Mouse (Mus musculus) left cerebral cortex, adult 9 months (tissue): ENCODE measurements at regions not wholly inside any gene's neighbourhood (a gene's known extent, or its start where the extent isn't known, plus 50 kb on each side); places are given as distances from the start of the nearest gene placed in this dataset.

Source experiments
- DNase-seq, 2 experiments: peaks; one replicate each; pipeline ENCODE4 v3.0.0; 2022; ENCODE audit warnings: low spot score in 2 of 2

DNA sequence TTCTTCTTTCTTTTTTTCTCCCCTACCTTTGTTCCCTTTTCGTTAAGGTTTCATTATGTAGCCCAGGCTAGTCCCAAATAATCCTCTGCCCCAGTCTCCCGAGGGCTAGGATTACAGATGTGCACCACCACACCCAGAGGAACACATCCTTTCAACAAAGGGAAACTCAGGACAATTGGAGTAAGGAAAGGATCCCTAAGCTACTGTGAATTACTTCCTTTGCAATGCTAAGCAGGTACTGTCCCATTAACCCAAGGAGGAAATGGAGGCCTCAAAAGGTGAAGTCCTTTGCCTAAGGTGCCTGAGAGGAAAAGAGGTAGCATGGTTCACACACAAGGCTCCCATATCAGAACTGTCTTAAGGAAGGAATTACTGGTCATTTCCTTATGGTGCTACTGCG, 157.2 kb downstream of the En1 start:
- DNase-seq, result no peak

DNA sequence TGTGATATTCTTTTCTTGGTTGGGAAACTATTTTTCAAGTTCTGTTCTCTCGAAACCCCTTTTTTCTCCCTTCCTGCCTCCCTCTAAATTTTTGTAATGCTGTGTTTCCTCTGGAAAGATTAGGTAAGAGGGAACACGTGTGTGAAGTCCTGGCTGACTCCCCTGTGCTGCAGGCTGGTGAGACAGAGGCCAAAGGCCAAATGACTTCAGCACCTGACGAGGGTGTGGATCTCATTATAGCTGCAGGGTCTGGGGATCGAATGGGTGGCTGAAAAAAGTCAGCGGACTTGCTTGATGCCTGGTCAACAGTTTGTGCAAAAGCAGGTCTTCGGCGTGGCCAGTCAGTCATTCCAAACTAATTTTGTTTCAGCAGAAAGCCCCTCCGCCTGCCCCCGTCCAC, 159.1 kb downstream of the En1 start:
- DNase-seq, result no peak

DNA sequence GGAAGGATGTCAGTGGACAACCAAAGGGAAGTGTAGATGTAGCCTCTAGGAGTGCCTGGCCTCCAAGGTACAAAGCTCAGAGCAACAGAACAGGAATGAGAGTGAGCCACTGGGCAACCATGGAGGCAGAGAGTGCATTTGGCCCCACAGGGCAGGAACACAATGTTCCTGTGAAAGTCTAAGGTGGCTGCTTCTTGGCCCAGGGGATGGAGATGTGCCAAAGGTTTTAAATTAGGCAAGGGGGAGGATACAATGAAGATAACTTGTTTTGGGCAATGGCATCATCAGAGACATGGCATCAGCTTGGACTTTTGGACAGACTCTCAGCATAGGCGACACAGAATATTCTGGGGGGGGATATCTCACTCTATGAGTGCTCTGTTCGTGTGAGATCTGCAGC, 160.3 kb downstream of the En1 start:
- DNase-seq, result no peak

DNA sequence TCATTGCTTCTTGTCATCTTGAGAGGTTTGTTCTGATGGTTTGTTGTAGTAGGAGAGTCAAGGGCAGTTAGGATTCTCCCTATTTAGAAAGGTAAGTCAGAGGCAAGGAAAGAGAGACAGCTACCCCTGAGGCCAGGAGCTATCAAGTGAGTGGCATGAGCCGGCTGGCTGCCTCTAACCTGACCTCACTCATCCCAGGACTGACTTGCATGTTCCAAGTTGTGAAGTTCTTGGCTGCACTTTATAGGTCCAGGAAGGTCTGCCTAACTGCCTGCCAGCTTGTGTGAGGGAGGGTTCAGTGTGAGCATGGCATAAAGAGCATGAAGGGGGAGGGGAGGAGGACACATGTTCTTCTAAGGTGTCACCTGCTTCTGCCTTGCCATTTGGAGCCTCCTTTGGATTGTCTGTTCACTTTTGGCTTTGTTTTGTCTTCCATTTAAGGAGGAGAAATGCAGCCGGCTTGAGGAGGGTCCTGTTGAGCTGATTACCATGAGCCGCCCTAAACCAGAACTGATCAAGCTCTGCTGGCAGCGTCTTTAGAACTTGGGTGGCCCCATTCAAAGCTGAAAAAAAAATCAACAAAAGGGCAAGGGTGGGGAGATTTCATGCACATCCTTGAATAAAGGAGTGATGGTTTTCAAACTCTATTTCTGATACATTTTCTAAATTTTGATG, 160.8 kb downstream of the En1 start:
- no peak for DNase-seq

DNA sequence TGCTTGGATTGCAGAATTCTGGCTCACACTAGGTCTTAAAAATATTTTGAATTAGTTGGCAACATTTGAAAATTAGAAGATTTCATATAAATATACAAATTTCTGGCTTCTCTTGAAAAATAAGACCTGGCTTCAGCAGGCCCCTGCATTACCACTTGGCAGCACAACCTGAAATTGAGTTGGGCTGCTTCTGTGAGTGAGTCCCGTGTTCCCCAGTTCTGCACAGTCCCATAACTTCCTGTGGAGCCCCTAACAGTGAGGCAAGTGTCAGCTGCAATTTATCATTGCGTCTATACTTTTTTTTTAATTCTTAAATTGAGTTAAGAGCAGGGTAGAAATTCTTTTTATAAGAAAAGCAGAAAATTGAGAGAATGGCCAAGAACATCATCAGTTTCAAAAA, 164.8 kb downstream of the En1 start:
- no peak for DNase-seq

DNA sequence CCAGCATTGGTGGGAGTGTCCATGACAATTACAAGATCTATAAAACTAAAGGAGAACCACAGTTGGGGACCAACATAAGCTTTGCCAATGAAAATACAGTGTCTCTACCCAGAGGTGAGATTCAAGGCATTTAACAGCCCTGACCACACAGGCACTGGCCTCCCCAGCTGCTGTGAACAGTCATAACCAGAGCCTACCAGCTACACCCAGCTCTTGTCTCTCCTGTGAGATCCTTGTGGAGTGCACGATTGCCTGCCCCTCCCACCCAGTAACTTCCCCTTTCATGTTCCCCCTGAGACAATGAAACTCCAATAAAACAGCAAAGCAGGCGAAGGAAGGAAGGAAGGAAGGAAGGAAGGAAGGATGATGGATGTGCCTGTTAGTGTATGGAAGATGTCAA, 169.1 kb downstream of the En1 start:
- DNase-seq, result no peak

DNA sequence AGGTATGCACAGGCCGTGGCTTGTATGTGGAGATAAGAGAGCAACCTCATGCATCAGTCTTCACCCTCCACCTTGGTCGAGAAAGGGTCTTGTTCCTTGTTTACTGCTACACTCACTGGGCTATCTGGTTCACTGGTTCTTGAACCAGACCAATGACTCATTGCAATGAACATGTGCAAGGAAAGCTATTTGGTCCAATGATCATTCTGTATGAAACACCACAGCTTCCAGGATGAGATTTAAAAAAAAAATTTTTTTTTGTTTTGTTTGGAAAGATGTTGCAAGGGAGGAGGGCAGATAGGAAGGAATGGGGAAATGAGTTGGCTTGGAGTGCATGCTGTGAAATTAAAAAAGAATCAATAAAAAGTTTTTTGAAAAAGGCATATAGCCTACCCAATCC, 174.7 kb downstream of the En1 start:
- DNase-seq, result no peak

DNA sequence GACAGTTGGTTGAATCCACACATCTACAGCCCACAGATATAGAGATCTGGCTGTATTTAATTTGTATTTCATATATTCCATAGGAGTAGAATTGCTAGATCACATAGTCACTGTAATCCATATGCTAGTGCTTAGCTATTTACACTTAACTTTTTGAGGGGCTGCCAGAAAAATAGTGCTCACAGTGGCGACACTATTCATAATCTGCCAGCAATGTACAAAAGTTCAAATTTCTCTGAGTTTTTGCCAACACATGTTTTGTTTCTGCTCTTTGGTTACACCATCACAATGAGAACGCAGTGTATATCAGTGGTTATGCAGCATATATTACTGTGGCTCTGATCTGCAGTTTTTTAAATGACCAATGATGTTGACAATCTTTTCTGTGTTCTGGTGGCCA, 175.2 kb downstream of the En1 start:
- no peak for DNase-seq

DNA sequence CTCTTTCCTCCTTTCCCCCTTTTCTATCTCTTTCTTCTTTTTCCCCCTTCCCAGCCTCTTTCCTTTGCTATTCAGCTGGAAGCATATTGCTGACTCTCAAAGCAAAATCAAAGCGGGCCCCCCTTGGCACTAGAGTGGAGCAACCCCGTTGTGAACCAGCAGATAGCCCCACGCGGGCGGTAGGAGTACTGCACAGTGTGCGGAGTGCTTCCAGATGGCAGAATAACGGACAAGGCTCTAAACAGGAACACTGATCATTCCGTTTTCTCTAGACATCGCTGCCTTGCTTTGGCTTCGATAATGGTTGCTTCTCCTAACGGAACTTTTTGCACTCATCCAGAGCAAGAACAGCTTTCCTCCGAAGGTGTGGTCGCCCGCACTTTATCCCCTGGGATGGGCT, 193.0 kb downstream of the En1 start:
- peak in 1 of 2 experiments; percentile 18 for DNase-seq

DNA sequence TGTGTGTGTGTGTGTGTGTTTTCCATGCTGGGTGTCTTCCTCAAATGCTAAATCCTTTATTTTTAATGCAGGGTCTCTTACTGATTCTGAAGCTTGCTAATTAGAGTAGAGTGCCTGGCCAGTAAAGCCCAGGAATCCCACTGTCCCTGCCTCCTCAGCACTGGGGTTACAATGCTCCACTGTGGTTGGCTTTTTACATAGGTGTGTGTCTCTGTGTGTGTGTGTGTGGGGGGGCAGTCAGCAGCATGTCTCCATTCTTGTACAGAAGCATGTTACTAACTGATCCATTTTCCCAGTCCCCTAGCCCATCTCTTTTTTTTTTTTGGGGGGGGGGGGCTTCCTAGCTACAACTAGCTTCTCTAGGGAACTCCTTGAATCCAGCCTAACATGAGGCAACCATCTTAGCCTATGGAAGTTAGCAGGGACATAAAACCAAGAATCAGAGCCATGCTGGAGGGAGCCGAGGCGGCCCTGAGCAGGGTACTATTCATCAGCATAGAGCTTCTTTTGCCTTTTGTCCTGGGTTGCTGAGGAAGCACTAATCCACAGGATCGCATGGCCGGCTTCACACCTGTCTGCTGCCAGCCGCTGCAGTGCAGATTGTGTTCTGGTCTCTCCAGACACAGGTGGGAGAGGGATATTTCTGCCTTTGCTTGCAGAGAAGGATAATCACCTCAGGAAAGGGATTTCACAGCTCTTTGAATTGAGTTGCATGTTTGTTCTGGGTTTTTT, 199.2 kb downstream of the En1 start:
- DNase-seq, result no peak

DNA sequence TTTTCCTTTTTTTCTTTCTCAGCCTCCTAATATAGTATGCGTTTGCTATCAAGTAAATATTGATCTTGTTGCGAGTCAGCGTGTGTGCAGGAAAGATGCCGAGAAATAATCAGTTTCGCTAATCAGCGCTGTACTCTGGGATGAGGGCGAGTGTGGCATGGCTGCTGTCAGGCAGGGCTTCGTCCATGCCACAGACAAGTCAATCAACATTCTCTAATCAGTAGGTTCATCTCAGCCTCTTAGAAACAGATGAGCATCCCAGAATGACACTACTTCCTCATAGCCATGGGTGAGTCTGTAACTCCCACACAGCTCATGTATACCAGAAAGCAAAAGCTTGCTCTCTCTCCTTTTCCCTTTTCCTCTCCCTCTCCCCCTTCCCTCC, 199.8 kb downstream of the En1 start:
- DNase-seq, result no peak

DNA sequence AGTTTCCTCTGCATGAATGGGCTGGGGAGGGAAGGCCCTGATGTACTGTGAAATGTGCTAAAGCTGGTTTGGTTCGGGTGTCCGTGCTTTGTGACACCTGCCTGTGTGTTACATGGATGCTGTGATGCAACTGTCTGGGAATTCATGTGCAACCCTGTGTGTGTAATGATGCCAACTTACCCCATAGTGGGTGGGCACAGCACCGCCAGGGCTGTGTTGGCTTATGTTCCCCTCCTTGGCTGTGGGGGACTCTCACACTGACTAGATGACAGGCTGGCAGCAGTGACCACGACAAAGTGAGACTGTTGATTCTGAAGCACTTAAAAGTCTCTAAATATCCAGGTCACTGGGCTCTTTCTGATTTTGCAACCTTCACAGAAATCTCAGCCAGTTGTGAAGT, 212.2 kb downstream of the En1 start:
- no peak for DNase-seq

DNA sequence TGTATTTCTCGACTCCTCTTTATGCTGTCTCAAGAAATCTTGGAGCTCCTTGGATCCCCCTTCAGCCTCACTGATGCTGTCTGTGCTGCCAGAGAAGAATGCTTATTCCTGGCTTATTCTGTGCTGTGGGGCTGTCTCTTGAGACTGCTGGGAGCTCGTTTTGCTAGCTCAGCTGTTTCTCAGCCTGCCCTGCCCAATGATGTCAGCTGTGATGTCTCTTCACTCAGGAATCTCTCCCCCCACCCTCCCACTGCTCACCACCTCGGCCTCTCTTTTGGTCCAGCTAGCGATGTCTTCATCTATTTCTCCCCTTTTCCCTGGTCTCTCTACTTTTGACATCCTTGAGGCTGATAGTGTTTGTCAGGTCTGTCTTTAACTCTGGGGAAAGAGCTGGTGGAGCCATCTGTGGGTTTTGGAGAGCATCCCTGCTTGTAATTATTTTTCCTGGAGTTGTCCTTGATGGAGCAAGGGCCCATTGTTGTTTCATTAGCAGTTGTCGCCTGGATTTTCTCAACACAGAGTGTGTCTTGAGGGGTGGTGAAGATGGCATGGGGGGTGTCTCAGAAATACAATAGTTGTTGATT, 214.1 kb downstream of the En1 start:
- DNase-seq, result no peak

DNA sequence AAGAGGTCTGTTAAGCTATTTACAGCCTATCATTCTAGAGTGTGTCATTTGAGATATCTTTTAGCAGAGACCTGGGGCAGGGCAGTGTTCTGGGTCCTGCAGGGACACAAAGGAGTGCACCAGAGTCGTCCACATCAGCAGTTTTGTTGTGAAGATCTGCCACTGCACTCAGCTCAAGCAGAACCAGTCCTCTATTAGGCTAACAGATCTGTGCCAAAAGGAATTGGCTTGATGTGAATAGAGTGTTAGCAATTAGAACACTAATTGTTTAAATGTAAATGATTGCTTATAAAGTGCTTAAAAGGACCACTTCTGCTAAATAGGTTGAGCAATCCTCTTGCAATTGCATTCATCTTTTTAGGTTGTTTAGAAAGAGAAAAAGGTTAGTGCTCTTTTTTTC, 215.3 kb downstream of the En1 start:
- DNase-seq, result peak in 1 of 2 experiments; percentile 2

DNA sequence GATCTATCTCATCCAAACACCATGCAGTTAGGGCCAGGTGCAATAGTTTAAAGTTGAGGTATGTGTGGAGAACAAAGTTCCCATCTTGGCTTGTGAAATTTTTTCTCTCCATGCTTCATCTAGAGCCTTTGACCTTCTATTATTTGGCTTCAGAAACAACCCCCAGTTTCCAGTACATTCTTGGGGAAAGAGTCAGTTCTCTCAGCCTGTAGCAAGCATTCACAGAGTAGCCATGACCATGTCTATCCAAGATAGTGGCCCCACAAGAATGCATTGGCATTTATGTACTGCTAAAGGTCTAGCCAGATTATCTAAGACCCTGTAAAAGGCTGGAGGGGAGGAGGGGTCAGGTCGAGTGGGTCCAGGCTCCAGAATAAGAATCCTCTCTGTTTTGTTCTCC, 229.8 kb downstream of the En1 start:
- no peak for DNase-seq

DNA sequence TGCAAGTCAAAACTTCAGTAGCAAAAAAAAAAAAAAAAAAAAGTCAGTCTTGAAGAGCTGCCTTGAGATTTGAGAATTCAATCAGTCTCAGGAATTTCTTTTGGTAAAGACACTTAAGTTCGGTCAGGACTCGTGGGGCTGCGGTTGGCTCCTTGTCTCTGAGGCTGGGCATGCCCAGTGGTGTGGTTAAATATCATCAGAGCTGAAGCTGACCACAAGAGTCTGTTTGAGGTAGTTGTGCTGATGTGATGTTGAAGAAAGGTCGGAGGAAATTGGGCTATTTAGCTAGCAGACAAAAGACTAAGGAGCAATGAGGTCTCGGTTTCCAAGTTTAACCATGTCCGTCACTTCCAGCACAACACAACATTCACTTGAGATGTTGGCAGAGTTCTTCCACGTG, 240.4 kb downstream of the En1 start:
- DNase-seq, result no peak

DNA sequence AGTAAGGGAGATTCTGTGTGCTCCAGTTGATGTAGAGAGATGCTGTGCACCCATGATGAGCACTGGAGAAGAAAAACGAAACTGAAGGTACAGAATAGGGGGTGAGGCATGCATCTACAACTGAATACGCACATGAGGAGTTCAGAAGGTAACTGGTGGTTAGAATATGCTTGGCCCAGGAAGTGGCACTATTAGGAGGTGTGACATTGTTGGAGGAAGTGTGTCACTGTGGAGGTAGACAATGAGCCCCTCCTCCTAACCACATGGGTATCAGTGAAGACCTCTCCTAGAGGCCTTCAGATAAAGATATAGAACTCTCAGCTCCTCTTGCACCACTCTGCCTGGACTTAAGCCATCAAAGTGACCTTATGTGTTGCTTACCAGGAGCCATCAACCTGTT, 243.9 kb downstream of the En1 start:
- no peak for DNase-seq

DNA sequence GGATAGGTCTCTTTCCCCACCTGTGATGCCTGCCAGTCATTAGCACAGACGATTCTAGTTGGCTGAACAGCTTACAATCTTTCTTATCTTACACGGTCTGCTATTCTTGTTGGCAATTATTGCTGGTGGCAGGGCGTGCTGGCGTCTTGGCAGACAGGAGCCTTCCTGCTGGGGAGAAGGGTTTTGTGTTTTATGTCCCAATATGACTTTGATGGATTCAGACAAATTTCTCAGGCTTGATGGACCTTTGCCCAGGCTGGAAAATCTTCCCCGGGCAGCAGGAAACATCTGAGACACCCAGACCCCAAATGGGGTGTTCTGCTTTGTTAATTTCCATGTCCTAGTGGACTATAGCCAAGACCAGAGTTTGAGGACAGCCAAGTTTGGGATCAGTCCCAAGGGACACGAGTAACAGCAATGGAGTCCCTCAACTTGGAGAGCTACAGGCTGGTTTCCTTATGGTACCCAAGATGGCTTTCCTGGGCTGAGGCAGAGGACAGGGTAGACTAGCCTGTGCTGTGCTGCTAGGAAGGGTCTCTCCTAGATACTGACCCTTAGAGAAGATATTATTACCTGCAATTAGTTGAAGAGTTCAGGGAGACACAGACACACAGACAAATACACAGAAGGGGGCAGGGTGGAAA, 249.8 kb downstream of the En1 start:
- no peak for DNase-seq

DNA sequence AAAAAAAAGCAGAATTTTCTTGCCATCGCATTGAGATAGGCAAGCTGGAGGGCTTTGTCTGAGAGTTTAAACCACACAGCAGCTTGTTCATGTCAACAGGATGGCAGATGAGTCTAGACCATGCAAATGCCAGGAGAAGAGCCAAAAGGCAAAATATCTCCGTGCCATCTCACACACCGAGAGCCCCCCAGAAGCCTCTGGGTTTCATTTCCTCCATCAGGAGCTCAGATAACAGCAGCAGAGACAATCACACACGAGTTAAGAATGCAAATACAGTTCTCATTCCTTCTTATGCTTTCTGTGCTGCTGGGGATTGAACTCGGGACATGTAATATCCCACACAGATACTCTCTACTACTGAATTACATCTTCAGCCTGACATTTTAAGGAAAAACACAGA, 255.3 kb downstream of the En1 start:
- no peak for DNase-seq

DNA sequence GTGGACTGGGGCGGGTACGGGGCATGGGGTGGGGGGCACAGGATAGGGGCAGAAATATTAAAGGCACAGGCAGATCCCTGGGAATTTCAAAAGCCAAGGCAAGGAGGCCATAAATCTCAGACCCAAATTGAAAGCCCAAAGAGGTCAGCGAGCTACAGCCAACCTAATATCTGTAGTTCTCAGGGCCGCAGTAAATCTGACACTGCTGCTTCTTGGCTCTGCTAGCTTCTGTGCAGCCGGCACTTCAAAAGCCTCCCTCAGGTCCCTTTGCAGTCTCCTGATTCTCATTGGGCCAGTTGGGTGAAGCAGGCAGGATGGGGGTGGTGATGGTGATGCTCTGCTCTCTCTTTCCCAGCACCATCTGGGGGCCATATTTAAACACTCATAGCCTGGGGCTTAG, 257.3 kb downstream of the En1 start:
- DNase-seq, result no peak

DNA sequence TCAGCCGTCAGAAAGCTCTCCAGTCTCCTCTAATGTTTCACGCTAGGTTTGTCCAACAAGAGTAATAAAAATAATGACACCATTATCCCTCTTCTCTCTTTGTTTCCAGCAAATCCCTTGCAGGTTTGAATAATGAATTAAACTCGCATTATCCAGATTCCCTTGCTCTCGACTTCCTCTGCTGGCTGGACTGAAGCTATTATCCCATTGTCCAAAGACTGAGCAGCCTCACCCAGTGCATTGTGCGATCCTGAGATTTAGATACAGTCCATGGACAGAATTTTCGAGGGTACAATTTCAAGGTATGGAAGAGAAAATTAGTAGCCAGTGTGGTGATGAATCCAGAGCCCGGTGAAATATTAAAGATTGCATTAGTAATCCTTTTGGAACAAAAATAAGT, 270.3 kb downstream of the En1 start:
- DNase-seq, result no peak

DNA sequence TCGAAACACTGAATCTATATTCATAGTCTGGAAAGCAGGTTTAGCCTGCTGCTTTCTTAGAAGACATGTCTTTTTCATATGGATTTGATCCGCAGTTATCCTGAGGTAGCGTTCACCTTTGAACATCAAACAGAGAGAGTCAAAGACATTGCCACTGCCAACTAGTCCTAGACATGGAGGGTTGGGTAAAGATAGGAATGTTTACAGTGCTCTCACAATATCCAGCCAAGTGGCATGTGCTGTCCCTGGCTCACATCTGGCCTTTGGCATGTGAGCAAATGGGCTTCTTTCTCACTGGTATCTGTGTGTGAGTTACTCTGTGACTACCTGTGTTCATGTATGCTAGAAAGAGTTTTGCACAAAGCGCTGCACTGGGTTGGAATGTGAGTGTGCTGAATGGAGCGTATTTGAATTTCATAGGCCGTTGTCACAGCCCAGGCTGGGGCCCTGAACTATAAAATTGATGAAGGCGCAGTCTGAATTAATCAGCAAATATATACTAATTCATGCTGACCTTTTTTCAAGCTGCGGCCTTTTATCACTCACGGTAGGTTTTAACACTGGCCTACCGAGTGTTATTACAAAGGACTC, 280.8 kb downstream of the En1 start:
- DNase-seq, result no peak

DNA sequence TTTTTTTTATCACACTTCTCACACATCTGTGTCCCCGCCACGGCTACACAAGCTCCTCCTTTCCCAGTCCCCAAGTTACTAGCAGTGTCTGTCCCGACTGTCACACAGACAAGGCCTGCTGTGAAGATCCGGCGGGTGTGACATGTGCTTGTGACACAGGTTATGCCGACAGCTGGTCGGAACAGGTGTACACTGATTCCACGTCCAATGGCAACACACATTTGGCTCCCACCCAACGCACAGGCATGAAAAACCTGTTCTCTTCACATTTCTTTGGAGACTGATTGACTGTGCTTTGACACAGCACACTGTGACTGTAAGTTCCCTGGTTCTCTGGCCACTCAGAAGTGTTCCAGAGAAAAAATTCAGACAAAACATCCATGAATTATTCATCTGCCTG, 281.4 kb downstream of the En1 start:
- DNase-seq, result no peak
